Mouse (Mus musculus): Measurements from ENCODE around the gene Rhox4a. TPM values are rescaled to one million over a fixed set of nuclear protein-coding genes. Genes with fewer than 3 reads are reported as not detected.
"Not testable (repeated sequence)": the region's sequence is repeated elsewhere in the genome, so short reads cannot be mapped to it uniquely, and the experiment has no call there.

Rhox4a gene
- total RNA-seq (2021), result not detected
- long read RNA-seq, experiment 1, result 0 reads
- long read RNA-seq, experiment 2, result 0 reads

DNA sequence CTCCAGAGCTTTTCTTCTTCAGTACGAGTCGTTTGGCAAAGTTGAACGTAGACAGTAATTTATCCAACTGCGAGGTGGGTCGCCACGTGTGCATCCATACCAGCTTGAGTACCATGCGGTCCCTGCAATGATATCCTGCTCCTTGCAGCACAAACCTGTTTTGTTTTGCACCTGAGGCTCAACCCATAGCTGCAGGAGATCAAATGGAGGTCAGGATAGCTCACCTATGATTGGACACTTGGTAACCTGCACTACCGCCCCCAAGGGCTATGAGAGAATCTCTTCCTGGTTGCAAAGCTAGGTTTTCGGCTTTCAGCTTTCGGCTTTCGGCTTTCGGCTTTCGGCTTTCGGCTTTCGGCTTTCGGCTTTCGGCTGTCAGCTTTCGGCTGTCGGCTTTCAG lies at the start of gene Rhox4a:
Gene Rhox4a (plus strand): TSS at position 301 of the 400 bp plus-strand sequence.
- DNase-seq (ENCODE audit: low spot score in 2 of 2), result not testable (repeated sequence)

DNA sequence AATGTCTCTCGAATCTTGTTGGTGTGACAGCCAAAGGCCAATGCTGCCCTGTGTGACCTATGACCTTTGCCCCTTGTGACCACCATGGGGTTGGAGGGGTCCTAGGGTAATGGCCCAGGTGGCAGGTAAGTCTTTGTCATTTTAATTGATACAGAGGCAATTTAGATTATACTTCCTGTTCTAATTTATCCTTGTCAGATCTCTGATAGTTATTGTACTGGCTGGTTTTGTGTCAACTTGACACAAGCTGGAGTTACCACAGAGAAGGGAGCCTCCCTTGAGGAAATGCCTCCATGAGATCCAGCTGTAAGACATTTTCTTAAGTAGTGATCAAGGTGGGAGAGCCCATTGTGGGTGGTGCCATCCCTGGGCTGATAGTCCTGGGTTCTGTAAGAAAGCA lies 43.0 kb upstream of the Rhox4a start, which contains the start of gene Rhox1:
Gene Rhox1 (minus strand): TSS at position 101 of the 400 bp plus-strand sequence.
- not testable (repeated sequence) for DNase-seq (ENCODE audit: low spot score in 2 of 2)

DNA sequence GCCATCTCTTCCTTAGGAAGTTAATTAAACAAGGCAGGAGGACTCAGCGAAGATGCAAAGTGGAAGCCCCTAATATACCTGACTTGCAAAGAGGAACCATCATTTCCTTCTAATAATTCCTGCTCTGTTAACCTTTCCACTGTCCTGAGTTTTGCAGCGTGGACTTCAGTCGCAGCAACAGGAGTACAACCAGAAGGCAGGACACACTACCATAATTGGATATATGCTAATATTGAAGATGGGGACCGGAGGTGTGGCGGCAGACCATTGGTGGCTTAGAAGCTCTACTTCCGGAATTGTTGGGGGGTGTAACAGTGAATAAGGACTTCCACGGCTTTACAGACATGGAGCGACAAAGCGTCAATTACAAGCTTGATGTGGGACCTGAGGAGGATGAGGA lies 20.5 kb upstream of the Rhox4a start, which contains the start of gene Rhox2a:
Gene Rhox2a (plus strand): TSS at position 301 of the 400 bp plus-strand sequence.
- DNase-seq (ENCODE audit: low spot score in 2 of 2), result not testable (repeated sequence)

DNA sequence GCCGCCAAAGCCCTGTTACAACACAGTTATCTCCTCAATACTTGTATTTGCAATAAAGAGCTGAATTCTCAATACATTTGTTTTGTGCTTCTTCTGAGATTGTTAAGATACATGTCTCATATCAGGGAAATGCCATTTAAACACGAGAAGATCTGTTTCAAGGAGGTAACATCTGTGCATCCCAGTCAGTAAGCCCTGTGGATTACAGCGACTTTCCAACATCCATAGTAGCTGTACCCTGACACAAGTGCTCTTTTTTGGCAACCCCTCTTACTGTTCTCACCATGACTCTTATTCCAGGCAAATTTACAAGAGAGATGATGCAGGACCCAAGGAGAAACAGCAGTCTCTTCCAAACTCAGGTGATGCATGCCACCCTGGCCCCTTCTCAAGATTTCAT lies 15.5 kb upstream of the Rhox4a start, which contains the start of gene Rhox3a:
Gene Rhox3a (plus strand): TSS at position 301 of the 400 bp plus-strand sequence.
- DNase-seq (ENCODE audit: low spot score in 2 of 2), result not testable (repeated sequence)

Other genes with a start within 250 kb of the Rhox4a start
- 1 to 10 TPM in 1 of 2 experiments, under 1 TPM in 1; 0.85 to 1.1 TPM for gene Sowahd, start 216.5 kb upstream of the Rhox4a start, total RNA-seq (2021)
- gene Rpl39, start 179.9 kb upstream of the Rhox4a start, total RNA-seq (2021), result 100 to 1,000 TPM; 876 to 893 TPM
- 10 to 100 TPM; 26.9 to 27.7 TPM for gene Upf3b, start 155.0 kb upstream of the Rhox4a start, total RNA-seq (2021)
- gene Nkap, start 138.5 kb upstream of the Rhox4a start, total RNA-seq (2021), result 10 to 100 TPM; 20.7 to 21.0 TPM
- not detected for gene Akap14, start 96.5 kb upstream of the Rhox4a start, total RNA-seq (2021)
- 100 to 1,000 TPM; 215 to 220 TPM for gene Ndufa1, start 74.2 kb upstream of the Rhox4a start, total RNA-seq (2021)
- gene Rnf113a1, start 74.1 kb upstream of the Rhox4a start, total RNA-seq (2021), result 1 to 10 TPM; 4.9 to 5.7 TPM
- gene Gm9, start 54.3 kb upstream of the Rhox4a start, total RNA-seq (2021), result not detected
- gene Rhox1, start 43.1 kb upstream of the Rhox4a start, total RNA-seq (2021), result not detected
- not detected for gene Rhox2a, start 20.4 kb upstream of the Rhox4a start, total RNA-seq (2021)
- not detected for gene Rhox3a, start 15.4 kb upstream of the Rhox4a start, total RNA-seq (2021)
- gene Rhox3a2, start 114.7 kb downstream of the Rhox4a start, total RNA-seq (2021), result not detected
- gene Rhox4a2, start 125.5 kb downstream of the Rhox4a start, total RNA-seq (2021), result not detected
- not detected for gene Rhox2b, start 146.7 kb downstream of the Rhox4a start, total RNA-seq (2021)
- not detected for gene Rhox4b, start 167.2 kb downstream of the Rhox4a start, total RNA-seq (2021)
- not detected for gene Rhox2c, start 188.3 kb downstream of the Rhox4a start, total RNA-seq (2021)
- not detected for gene Rhox3c, start 193.2 kb downstream of the Rhox4a start, total RNA-seq (2021)
- not detected for gene Rhox4c, start 215.0 kb downstream of the Rhox4a start, total RNA-seq (2021)
- not detected for gene Rhox2d, start 228.1 kb downstream of the Rhox4a start, total RNA-seq (2021)
- gene Rhox4d, start 249.0 kb downstream of the Rhox4a start, total RNA-seq (2021), result not detected